Mouse (Mus musculus) heart, adult 8-10 months (tissue): ENCODE results near the gene Ivl. TPM values are rescaled to one million over a fixed set of nuclear protein-coding genes. Genes with fewer than 3 reads are reported as not detected.

Experiments used
- DNase-seq: peaks from one replicate; pipeline ENCODE4 v3.0.0; 2022; ENCODE audit warnings: low spot score
- total RNA-seq, 4 experiments: library from RNA; stranded (reverse); gene quantifications; 2 replicates each; pipeline ENCODE4 v1.2.4; 2022

Ivl gene
- total RNA-seq, result not detected

DNA sequence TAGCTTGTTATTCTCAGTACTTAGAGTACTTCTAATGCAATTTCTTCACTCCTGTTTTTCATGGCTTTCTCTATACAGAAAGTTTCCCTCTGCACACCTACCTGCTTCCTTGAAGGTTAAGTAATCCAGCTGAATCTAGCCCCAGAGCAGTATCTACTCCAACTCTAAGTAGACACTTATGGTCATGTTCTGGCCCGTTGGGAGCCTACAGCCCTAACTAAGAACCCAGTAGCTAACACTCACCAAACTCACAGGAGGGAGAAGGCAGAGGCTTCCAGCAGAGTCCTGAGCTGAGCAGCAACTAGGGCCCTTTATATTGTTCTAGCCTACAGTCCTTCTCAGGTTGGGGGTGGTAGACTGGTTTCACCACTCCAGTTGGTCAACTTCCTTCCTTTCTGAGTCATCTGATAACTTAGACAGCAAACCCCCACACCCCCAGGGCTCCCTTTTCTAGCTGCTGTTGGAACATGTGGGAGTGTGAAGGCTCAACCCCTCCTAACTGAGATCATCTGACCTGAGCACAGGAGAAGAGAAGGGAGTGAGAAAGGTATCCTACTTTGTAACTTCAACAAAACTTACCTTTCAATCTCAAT, at the start of gene Ivl:
Gene Ivl (minus strand): TSS at position 287 of the 593 bp plus-strand sequence.
- no peak for DNase-seq

DNA sequence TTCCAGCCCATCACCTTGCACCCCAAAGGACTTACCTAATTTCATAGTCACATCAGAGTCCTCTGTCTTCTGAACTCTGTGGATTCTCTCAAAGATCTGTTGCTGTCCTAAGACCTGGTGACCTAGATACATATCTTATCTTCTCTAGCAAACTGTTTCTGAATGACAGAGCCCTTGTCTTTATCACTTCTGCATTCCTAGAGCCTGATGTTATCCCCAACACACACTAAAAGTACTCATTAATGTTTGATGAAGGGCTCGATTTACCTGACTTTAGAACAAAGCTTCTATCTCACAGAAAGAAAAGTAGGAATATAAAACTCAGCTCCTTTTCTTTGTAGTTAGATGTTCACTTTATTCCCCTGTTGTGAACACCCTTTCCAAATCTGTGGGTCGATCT, 48.0 kb upstream of the Ivl start, which contains the start of gene Lce6a:
Gene Lce6a (minus strand): TSS at position 101 of the 400 bp plus-strand sequence.
- DNase-seq, result no peak

DNA sequence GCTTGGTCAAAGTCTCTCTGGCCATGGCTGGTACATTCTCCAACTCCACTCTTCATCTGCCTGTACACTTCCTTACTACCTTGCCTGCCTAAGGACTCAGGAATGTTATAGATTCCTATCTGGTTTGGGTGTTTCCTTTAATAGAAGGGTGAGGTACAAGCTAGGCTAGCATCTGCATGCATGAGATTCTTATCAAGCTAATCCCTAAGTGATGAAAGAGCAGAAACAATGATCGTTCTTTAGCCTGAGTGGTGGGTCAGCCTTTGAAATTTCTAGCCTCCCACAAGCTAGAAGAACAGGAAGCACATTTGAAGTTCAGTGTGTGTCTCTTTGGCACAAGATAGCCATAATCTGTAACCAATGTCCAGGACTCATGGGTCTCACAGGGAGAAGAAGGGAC, 36.3 kb upstream of the Ivl start:
- DNase-seq, result no peak

DNA sequence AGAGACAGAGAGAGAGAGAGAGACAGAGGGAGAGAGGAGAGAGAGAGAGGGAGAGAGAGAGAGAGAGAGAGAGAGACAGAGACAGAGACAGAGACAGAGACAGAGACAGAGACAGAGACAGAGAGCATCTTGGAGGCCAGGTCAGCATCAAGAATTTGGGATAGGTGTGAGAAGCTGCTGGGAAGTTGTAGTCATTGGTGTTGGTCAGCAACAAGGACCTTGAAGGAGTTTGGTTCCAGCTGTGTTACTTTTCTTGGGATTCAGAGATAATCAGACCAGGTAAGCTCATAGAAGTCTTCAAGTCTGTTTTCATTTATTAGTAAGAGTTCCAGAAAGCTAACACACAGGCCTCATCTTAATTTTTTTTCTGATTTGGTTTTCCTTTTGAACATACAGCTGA, 33.9 kb upstream of the Ivl start, which contains the start of gene 2210017I01Rik:
Gene 2210017I01Rik (minus strand): TSS at position 101 of the 400 bp plus-strand sequence.
- DNase-seq, result no peak

DNA sequence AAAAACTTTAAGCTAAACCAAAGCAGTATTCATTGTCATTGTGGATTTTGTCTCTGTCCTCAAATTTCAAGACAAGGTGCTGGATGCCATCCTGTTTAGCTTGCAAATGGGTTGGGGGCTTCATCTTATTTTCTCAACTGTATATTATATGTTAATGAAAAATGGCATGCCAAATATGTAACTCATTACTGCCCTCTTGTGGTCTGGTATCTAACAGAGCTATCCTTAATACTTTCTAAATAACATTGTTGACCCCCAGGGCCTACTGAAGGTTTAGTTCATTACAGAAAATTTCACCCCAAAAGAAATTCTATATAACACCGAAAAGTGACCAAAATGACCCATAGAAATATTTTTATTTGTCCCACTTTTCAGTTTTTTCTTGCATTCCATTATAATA, 28.6 kb upstream of the Ivl start:
- no peak for DNase-seq

DNA sequence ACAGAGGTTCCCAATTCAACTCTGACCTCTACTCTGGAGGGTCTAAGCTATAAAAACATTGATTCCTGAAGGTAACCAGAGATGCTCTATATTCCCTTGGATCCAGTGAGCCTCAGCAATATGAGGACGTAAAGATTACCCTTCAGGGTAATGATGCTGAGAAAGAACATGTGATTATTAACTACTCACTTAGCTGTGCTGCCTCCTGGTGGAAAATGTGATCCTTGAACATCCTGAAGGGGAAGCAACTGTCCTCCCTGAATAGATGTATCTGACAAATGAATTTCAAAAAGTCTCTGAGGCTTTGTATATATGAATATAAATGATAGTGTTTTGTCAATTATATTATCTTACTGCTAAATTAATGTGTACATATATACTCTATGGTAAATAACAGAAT, 26.9 kb upstream of the Ivl start:
- DNase-seq, result no peak

DNA sequence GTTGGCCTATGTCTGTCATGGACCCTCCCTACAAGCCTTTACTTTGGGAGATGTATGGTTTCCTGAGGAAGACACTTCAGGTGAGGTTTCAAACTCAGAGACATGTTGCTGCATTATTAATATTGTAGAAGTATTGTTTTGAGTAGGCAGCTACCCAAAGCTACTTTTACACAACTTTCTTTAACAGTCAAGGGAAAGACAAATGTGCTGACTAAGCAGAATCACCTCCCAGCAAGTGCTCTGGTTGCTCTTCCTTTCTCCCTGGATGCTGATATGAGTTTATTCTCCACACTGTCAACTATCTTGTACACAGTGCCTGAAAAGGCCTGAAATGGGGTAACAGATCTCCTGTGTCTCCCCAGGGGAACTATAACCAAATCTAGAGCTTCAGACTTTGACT, 26.4 kb upstream of the Ivl start:
- no peak for DNase-seq

DNA sequence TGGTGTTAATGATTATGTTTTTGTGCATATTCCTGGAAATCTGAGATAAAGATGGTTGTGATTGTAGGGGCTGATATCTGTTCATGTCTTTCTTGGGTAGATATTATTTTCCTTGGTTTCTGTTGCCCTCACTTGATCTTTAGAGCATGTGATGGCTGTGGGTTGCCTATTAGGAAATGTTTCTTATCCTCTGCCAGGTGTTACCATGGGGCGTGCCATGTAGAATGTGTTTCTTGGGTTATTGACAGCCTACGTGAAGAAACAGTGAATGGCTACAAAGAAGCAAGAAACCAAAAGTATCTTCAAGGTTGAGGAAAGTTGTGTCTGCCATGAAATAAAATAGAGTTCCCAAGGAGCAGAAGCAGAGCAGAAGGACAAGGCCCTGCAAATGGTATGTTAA, 24.9 kb upstream of the Ivl start:
- DNase-seq, result no peak

DNA sequence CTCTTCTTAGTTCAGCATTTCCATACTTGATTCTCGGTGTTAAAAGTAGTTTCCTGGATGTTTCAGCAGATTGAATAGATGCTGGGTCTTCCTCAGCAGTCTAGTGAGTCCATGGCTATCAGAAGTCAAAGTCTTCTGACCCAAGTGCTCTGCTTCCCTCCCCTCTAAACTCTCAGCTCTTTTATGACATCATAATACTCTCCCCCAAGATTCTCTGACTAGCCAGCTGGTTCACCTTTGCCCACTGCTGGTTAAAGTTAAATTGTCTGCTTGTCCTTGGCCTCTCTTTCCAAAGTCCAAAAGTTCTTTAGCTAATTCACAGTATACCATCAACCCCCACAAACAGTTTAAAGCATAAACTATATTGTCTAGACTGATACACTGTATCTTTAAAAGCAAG, 15.3 kb upstream of the Ivl start, which contains the start of gene Smcp:
Gene Smcp (minus strand): TSS at position 140 of the 400 bp plus-strand sequence.
- DNase-seq, result no peak

DNA sequence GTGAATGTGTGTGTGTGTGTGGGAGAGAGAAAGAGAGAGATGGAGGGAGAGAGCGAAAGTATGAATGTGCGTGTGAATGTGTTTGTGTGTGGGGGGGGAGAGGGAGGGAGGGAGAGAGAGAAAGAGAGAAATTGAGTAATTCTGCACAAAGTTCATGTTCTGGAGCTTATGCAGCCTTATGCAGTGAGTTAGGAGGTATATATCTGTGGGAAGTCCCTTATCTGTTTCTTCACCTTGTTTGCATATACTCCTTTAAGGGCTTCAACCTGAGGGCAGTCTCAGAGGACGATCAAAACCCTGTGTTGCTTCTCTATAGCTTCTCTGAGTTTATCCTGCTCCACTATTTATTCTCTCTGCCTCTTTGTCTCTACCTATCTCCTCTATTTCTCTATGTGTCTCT, 13.7 kb upstream of the Ivl start:
- DNase-seq, result no peak

DNA sequence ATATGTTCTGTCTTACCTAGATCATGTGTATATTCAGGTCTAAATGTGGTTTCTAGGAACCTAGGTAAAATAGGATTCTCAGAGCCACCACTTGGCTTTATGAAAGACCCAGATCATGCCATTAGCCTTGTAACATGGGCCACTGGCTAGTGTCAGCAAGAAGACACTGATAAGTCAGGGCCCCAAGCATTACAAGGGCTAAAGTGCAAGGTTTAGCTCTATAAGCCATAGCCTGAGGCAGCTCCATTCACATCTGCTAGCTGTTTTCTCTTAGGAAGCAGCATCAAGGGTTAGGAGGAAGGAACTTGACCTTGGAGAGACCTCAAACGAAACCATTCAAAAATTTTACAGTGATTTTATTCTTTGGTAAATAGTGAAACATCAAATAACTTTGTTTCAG, 11.5 kb upstream of the Ivl start:
- no peak for DNase-seq

DNA sequence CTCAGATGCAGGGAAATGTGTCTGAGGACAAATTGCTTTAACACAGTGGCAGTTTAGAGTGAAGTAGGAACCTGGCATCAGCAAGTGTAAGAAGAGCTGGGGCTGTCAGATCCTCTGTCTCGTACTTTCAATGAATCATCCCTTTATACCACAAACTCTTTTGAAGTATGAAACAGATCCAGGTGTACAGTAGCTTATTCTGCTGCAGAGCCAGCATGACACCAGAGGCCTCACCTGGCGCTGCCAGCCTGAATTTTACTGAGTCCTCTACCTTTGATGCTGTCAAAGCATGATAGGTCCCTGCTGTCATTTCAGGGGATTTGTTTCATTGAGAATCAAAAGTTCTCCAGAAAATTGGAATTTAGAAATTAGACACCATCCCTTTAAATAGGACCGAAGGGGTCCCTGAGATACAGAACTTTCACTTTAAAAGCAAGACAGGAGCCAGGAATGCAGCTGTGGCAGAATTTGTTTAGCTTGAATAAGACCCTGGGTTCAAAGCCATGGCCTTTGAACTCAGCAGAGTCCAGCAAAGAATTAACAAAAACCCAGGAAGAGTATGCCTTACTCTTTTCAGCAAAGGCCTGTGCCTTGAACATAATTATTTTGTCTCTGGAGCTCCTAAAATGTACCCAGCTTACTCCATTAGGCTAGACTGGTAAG, 9.8 kb upstream of the Ivl start:
- no peak for DNase-seq

DNA sequence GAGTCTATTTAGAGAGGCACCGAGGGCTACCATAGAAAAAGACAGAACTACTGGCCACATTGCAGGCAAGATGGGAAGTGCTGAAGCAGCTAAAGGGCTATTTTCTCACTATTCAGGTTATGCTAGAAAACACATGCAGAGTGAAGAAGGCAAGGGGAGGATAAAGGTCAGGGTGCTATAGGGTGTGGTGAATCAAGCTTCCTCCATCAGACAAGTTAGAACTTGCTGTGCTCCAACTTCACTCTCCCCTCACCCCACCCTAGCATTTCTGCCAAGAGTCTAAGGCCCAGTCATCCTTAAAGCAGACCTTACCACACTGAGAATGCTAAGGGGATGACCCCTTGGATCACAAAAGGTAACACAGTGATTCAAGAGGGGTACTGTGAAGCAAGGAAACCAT, 6.0 kb upstream of the Ivl start:
- DNase-seq, result no peak

DNA sequence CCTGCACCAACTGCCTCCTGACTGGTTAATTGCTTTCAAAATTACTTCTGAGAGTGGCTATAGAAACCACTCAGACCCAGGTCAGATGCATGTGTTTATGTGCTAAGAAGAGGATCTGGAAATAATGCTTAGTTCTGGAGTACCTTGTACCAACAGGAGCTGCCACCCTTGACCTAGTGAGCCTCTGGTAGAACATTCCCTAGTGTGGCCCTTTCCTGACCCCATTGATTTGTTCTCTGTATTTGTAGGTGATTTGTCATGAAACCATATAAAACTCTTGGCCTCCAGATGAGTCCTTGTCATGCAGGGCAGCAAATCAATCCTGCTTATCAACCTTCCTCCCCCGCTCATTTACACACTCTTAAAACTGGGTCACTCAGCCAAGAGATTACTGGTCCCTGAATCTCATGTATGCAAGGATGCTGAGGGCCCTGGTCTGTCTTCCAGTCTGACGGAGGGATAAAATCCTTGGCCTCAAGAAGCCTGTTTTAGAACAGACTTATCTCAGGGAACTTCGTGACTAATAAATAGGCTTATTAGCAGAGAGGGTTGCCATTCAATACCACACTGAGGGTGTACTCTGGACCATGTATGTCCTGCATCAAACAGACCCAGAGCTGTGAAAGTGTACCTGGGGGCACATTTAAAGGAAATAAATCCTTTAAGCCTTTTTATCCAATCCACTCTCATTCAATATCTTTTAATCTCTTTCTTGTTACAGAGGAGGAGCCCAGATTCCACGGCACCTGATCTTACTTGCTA, 5.3 kb upstream of the Ivl start:
- DNase-seq, result no peak

DNA sequence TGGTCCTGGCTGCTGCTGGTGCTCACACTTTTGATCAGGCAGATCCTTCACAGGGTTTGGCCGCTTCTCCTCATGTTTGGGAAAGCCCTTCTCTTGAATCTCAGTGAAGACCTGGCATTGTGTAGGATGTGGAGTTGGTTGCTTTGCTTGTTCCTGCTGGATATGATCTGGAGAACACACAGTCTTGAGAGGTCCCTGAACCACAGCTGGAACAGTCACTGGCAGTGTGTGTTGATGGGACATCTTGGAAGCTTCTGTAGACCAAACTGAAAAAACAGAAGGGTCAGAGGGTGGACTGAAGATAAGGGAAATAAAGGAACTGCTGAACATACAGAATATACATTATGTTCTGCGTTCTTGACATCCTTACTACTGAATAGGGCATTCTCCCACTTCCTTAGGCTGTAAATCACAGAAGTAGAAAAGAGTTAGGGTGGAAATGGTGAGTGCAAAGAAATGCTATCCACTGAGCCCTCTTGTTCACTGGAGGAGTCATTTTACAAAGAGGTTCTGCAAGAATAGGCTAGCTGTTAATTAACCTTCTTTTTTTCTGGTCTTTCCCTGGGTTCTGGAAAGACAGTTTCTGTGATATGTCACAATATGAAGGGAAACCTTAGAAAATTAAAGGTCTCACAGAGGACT, 900 bp downstream of the Ivl start:
- no peak for DNase-seq

DNA sequence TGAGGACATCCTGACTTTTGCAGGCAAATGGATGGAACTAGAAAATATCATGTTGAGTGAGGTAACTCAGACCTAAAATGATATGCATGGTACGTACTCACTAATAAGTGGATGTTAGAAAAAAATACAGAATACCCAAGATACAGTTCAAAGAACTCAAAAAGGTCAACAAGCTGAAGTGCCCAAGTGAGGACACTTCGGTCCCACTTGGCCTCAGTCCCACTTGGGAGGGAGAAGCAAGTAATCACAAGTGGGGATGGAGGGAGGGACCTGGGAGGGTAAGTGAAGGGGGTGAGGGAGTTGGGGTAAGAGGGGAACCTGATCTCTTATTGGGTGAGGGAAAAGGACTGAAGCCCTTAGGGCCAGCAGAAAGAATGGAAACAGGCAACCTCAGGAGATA, 4.8 kb downstream of the Ivl start:
- no peak for DNase-seq

DNA sequence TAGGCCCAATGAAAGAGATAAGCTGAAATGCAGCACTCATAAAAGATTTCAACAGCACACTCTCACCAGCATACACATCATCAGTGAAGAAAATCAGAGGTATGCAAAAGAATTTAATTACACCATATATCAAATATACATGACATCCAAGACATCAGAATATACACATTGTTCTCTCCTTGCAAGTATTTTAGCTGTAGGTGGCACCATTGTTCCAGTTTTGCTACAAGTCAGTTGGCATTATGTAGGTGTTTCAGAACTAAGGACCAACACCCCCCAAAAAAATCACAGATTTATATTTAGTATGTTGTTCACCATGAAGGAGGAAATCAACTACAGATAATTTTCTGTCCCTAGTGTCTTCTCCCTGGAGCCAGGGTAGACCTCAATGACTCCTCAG, 8.1 kb downstream of the Ivl start:
- no peak for DNase-seq

DNA sequence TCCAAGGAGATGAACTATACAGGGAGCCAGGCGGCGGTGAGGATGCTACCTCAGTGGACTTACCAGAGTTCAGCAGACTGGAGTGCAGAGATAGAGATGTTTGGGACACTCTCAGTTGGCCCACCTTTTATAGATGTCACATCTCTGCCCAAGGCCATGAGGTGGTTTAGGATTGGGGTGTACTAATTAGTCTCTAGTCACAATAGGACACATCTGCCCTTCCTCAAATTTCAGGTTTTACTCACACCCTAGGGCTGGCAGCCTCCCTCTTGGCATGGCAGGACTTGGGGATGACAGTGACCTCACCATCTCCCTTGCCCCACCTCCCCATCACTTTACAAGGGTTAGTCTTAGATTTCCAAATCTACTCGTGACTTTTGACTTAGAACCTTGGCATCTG, 39.1 kb downstream of the Ivl start, which contains the start of gene 2310046K23Rik:
Gene 2310046K23Rik (minus strand): TSS at position 101 of the 400 bp plus-strand sequence.
- DNase-seq, result no peak
